Mouse (Mus musculus) brain, embryonic 18.5 days (tissue): ENCODE data around the gene Gm20716.
"Not testable (repeated sequence)": the region's sequence is repeated elsewhere in the genome, so short reads cannot be mapped to it uniquely, and the experiment has no call there.

ENCODE experiments used
- DNase-seq: peaks from one replicate; pipeline ENCODE4 v3.0.0-alpha.2; 2012; ENCODE audit warnings: low read depth, low spot score

Gm20716 gene

GRCm38 (mm10) chr2:168166750-168167460, 63.3 kb downstream of the Gm20716 start:
- DNase-seq = no peak

GRCm38 (mm10) chr2:168161978-168162377, 68.2 kb downstream of the Gm20716 start:
- no peak for DNase-seq

- DNase-seq = no peak
These were observed 68.6 kb downstream of the Gm20716 start for GRCm38 (mm10) chr2:168161514-168161971.

GRCm38 (mm10) chr2:168160370-168160930, 69.7 kb downstream of the Gm20716 start:
- DNase-seq = no peak

- DNase-seq = no peak
These were observed 71.1 kb downstream of the Gm20716 start for GRCm38 (mm10) chr2:168158911-168159711.

GRCm38 (mm10) chr2:168157974-168158373, 72.2 kb downstream of the Gm20716 start:
- not testable (repeated sequence) for DNase-seq

- DNase-seq = no peak
These were observed 73.8 kb downstream of the Gm20716 start for GRCm38 (mm10) chr2:168156361-168156760.

GRCm38 (mm10) chr2:168155666-168156065, 74.5 kb downstream of the Gm20716 start:
- no peak for DNase-seq

GRCm38 (mm10) chr2:168154090-168154881, 75.9 kb downstream of the Gm20716 start:
- peak; percentile 50 for DNase-seq

- DNase-seq = no peak
These were observed 80.9 kb downstream of the Gm20716 start for GRCm38 (mm10) chr2:168149241-168149640.

- no peak for DNase-seq
These were observed 82.3 kb downstream of the Gm20716 start for GRCm38 (mm10) chr2:168147722-168148432.

GRCm38 (mm10) chr2:168145437-168145836, 84.7 kb downstream of the Gm20716 start:
- DNase-seq = no peak

- DNase-seq = no peak
These were observed 86.4 kb downstream of the Gm20716 start for GRCm38 (mm10) chr2:168143794-168144193.

GRCm38 (mm10) chr2:168137161-168137560, 93.0 kb downstream of the Gm20716 start:
- DNase-seq = peak; percentile 45
